In genomic region chr4:63344295-63344694, GRCm38 (mm10) we compare ENCODE assay signal across 14 mouse cellular contexts. TPM values are rescaled to one million over a fixed set of nuclear protein-coding genes. Genes with fewer than 3 reads are reported as not detected.
DNase-seq lines count a peak whose midpoint lies in the region; ATAC-seq and TF ChIP-seq lines count a peak whose summit lies in the region.
"Had no signal": no experiment of that assay in that cellular context is flagged by ENCODE, and none has a peak within 500 bp of the region (broad histone marks: within the 10 kb centered on the region; RNA-seq: fewer than 3 reads in every experiment).

TSS of gene Orm1 (plus strand) at chr4:63344560.

- no peaks in the 10 kb centered on the region for H3K36me3 ChIP-seq in embryonic facial prominence, embryonic 15.5 days
- no peaks in the 10 kb centered on the region for H3K36me3 ChIP-seq in embryonic facial prominence, embryonic 10.5 days (replicated peaks)
- H3K36me3 ChIP-seq: heart, embryonic 13.5 days; hindbrain, embryonic 13.5 days had no signal

- TF ChIP-seq CTCF in bone marrow, adult 2 months (IDR thresholded peaks at IDR 0.05; ENCODE audit: control insufficient read depth, insufficient read depth, low read length), result no peak

- WGBS in embryonic facial prominence, embryonic 15.5 days, result 81% methylated on average over 8 of the region's 8 CpGs
- 90% methylated on average over 8 of the region's 8 CpGs for WGBS in embryonic facial prominence, embryonic 10.5 days
- WGBS in bone marrow, adult 2 months, result 47% methylated on average over 8 of the region's 8 CpGs

- no peak for TF ChIP-seq POLR2A in bone marrow, adult 2 months (IDR thresholded peaks at IDR 0.05; ENCODE audit: borderline replicate concordance, control insufficient read depth, low read depth, low read length)

- H3K4me2 ChIP-seq in embryonic facial prominence, embryonic 15.5 days (replicated peaks), result no peak within 1 kb of the TSS
- H3K4me2 ChIP-seq: heart, embryonic 13.5 days; hindbrain, embryonic 13.5 days had no signal

- no peak within 1 kb of the TSS for H3K9ac ChIP-seq in embryonic facial prominence, embryonic 15.5 days
- H3K9ac ChIP-seq: heart, embryonic 13.5 days; hindbrain, embryonic 13.5 days had no signal

- no peaks in the 10 kb centered on the region for H3K27me3 ChIP-seq in embryonic facial prominence, embryonic 15.5 days
- H3K27me3 ChIP-seq in embryonic facial prominence, embryonic 10.5 days (replicated peaks; ENCODE audit: low read depth, poor library complexity, severe bottlenecking), result no peaks in the 10 kb centered on the region
- H3K27me3 ChIP-seq: heart, embryonic 13.5 days; hindbrain, embryonic 13.5 days had no signal

- DNase-seq in embryonic facial prominence, embryonic 10.5 days (ENCODE audit: low spot score), result no peak
- DNase-seq in 416B (ENCODE audit: low read depth), result peak; percentile 11
- peak; percentile 33 to 63 for DNase-seq in lung, postnatal 4 days
- no peak for DNase-seq in ovary, adult 18-20 months (ENCODE audit: low spot score)
- no peak for DNase-seq in spleen, postnatal 14 days (ENCODE audit: low spot score in 2 of 2)
- DNase-seq in neural tube, embryonic 10.5 days (ENCODE audit: extremely low spot score, low spot score), result no peak
- DNase-seq: cerebellum, postnatal 36 days; kidney, adult 9 months; thymus, adult 2 months had no signal

- H3K4me3 ChIP-seq in embryonic facial prominence, embryonic 15.5 days (replicated peaks), result no peak within 1 kb of the TSS
- no peak within 1 kb of the TSS for H3K4me3 ChIP-seq in embryonic facial prominence, embryonic 10.5 days
- H3K4me3 ChIP-seq in bone marrow, adult 2 months (replicated peaks; ENCODE audit: control insufficient read depth, low read depth, low read length), result peak within 1 kb of the TSS; percentile 26
- H3K4me3 ChIP-seq: heart, embryonic 13.5 days; hindbrain, embryonic 13.5 days had no signal

- ATAC-seq in embryonic facial prominence, embryonic 15.5 days (ENCODE audit: insufficient number of reproducible peaks, low FRiP score, low TSS enrichment, low read depth), result no peak

- peaks cover 3% of the 10 kb centered on the region; the same call in 1 of the 2 replicates for H3K4me1 ChIP-seq in embryonic facial prominence, embryonic 15.5 days
- H3K4me1 ChIP-seq in embryonic facial prominence, embryonic 10.5 days, result no peaks in the 10 kb centered on the region
- H3K4me1 ChIP-seq in bone marrow, adult 2 months (ENCODE audit: control insufficient read depth, insufficient read depth, low read length), result peaks cover 4% of the 10 kb centered on the region; the same call in 1 of the 2 replicates
- H3K4me1 ChIP-seq: heart, embryonic 13.5 days; hindbrain, embryonic 13.5 days had no signal

- peak within 1 kb of the TSS; percentile 66 for H3K27ac ChIP-seq in embryonic facial prominence, embryonic 15.5 days (replicated peaks)
- no peak within 1 kb of the TSS for H3K27ac ChIP-seq in embryonic facial prominence, embryonic 10.5 days (replicated peaks)
- H3K27ac ChIP-seq in bone marrow, adult 2 months (ENCODE audit: control insufficient read depth, insufficient read depth, low read depth, low read length, poor library complexity), result peak within 1 kb of the TSS; percentile 44
- H3K27ac ChIP-seq: heart, embryonic 13.5 days; hindbrain, embryonic 13.5 days had no signal

- H3K9me3 ChIP-seq in embryonic facial prominence, embryonic 15.5 days (replicated peaks), result no peaks in the 10 kb centered on the region
- H3K9me3 ChIP-seq in embryonic facial prominence, embryonic 10.5 days, result no peaks in the 10 kb centered on the region
- H3K9me3 ChIP-seq: heart, embryonic 13.5 days; hindbrain, embryonic 13.5 days had no signal

RNA-seq across cellular contexts. Expression of gene Orm1, which starts in this region (rescaled TPM):
- polyA plus RNA-seq in embryonic facial prominence, embryonic 15.5 days (2015; fragmentation: Nextera tagmentation; extraction: Ambion mirVana), result 17.0 and 22.3 TPM in 2 replicates
- not detected in 2 replicates for polyA plus RNA-seq in embryonic facial prominence, embryonic 10.5 days (2016; fragmentation: Nextera tagmentation; extraction: Ambion mirVana)
- 13.2 and 43.2 TPM in 2 replicates for polyA plus RNA-seq in bone marrow, adult 2 months (2011; ENCODE audit: insufficient read depth, insufficient read length, low replicate concordance, missing spikeins)
- polyA plus RNA-seq: brain, embryonic 14.5 days; heart, embryonic 13.5 days; hindbrain, embryonic 13.5 days had no signal

Comparison
In these comparisons a context has a peak if more than half of its experiments do, and no peak if none do; other contexts are left out.
1. RNA of gene Orm1 (polyA plus RNA-seq): 13.2 to 43.2 TPM in bone marrow, adult 2 months and 17.0 to 22.3 TPM in embryonic facial prominence, embryonic 15.5 days; not detected in embryonic facial prominence, embryonic 10.5 days; every median in the first group is over 10 times any median in the second.
2. DNase-seq: peak in 416B (single experiment) and lung, postnatal 4 days (2 of 2); none in embryonic facial prominence, embryonic 10.5 days (single experiment), ovary, adult 18-20 months (single experiment), spleen, postnatal 14 days (0 of 2) and neural tube, embryonic 10.5 days (single experiment).